Comparison of ENCODE assay signal across 11 mouse cellular contexts in the genomic region with DNA sequence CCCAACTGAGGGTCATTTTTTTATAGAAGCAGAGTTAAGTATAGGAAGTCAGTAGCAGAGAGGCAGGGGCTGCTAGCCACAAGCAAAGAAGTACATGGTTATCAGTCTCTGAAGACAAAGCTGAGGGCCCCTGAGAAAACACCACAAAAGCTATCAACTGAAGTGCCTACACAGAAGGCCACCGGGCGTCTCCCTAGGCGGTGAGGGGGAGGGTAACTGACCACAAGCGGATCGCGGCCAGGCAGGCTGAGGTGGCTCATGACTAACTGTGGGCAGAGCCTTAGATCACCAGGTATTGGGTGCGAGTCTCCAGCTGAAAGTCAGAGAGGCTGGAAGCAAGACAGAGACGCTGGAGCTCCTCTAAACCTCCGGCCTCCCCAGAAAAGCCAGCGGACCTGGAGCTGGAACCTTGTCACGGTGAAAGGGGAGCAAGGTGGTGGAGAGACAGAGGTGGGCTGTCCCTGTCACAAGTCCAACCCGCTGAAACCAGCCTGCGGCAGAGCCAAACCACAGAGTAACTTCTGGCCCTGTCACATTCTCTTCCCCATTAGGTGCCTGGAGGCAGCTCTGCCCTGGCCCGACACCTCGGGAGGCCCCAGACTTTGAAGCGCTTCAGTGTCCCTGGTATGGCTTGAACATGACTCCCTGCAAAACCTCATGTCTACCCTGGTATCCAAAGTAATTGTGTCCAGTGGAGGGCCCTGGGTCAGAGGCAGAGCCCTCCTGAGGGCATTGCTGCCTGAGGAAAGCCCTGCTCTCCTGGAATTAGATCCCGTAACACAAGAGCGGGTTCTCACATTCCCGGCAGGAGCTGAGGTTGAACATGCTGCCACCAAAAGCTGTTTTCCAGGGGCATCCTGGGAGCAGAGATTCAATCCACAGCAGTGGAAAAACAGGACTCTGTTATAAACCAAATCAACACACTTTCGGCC.
DNase-seq lines count a peak whose midpoint lies in the region; ATAC-seq and TF ChIP-seq lines count a peak whose summit lies in the region.
"Had no signal": no experiment of that assay in that cellular context is flagged by ENCODE, and none has a peak within 500 bp of the region (broad histone marks: within the 10 kb centered on the region; RNA-seq: fewer than 3 reads in every experiment).

No protein-coding gene starts in this region.

- no peak for DNase-seq in cerebellum, postnatal 14 days
- no peak for DNase-seq in left cerebral cortex, adult 2 months (ENCODE audit: extremely low spot score in 1 of 2, low spot score in 2 of 2)
- DNase-seq in left cerebral cortex, adult 18-20 months (ENCODE audit: low spot score in 2 of 2), result no peak
- DNase-seq in embryonic facial prominence, embryonic 10.5 days (ENCODE audit: low spot score), result no peak
- no peak for DNase-seq in ovary, postnatal 36 days (ENCODE audit: low spot score)
- no peak for DNase-seq in layer of hippocampus, adult 18-20 months (ENCODE audit: low spot score in 2 of 2)
- DNase-seq: adrenal gland, postnatal 10 days; right cerebral cortex, postnatal 14 days had no signal

- TF ChIP-seq CTCF in left cerebral cortex, adult 2 months (IDR thresholded peaks at IDR 0.05), result no peak

- H3K36me3 ChIP-seq in embryonic facial prominence, embryonic 10.5 days (replicated peaks), result peaks cover 44% of the 10 kb centered on the region
- H3K36me3 ChIP-seq in megakaryocyte, embryonic 14.5 days (replicated peaks; ENCODE audit: low read length), result peaks cover 38% of the 10 kb centered on the region

- WGBS in embryonic facial prominence, embryonic 10.5 days, result 72% methylated on average over 20 of the region's 20 CpGs

- peaks cover 39% of the 10 kb centered on the region for H3K4me1 ChIP-seq in embryonic facial prominence, embryonic 10.5 days
- peaks cover 74% of the 10 kb centered on the region for H3K4me1 ChIP-seq in megakaryocyte, embryonic 14.5 days

- peak overlapping the region; percentile 24; the same call in 1 of the 2 replicates for H3K27ac ChIP-seq in left cerebral cortex, adult 2 months
- H3K27ac ChIP-seq in embryonic facial prominence, embryonic 10.5 days (replicated peaks), result peak overlapping the region; percentile 57
- H3K27ac ChIP-seq: embryonic facial prominence, embryonic 15.5 days had no signal

- intact Hi-C loops in left cerebral cortex, adult 2 months (cut with DNase I), result no loop called here

- peaks cover 7% of the 10 kb centered on the region; the same call in 1 of the 2 replicates for H3K9me3 ChIP-seq in embryonic facial prominence, embryonic 10.5 days
- peaks cover 3% of the 10 kb centered on the region; the same call in 1 of the 2 replicates for H3K9me3 ChIP-seq in megakaryocyte, embryonic 14.5 days

- H3K4me3 ChIP-seq in left cerebral cortex, adult 2 months, result no peak overlapping the region
- H3K4me3 ChIP-seq in embryonic facial prominence, embryonic 10.5 days, result no peak overlapping the region
- H3K4me3 ChIP-seq in megakaryocyte, embryonic 14.5 days (replicated peaks), result peak overlapping the region; percentile 89
- H3K4me3 ChIP-seq: embryonic facial prominence, embryonic 15.5 days had no signal

- no peaks in the 10 kb centered on the region for H3K27me3 ChIP-seq in embryonic facial prominence, embryonic 10.5 days (replicated peaks; ENCODE audit: low read depth, poor library complexity, severe bottlenecking)
- H3K27me3 ChIP-seq in megakaryocyte, embryonic 14.5 days (replicated peaks), result no peaks in the 10 kb centered on the region
- H3K27me3 ChIP-seq: embryonic facial prominence, embryonic 15.5 days had no signal

- ATAC-seq in cerebellum, adult (ENCODE audit: insufficient number of reproducible peaks, low FRiP score, low TSS enrichment), result 0 out of 2 replicates have a peak, but pooled peaks have one; percentile 2
